Mouse (Mus musculus): ENCODE data around the gene G6pc2. TPM values are rescaled to one million over a fixed set of nuclear protein-coding genes. Genes with fewer than 3 reads are reported as not detected.

G6pc2 gene
- total RNA-seq, 2 experiments from 2014 or later: not detected

DNA sequence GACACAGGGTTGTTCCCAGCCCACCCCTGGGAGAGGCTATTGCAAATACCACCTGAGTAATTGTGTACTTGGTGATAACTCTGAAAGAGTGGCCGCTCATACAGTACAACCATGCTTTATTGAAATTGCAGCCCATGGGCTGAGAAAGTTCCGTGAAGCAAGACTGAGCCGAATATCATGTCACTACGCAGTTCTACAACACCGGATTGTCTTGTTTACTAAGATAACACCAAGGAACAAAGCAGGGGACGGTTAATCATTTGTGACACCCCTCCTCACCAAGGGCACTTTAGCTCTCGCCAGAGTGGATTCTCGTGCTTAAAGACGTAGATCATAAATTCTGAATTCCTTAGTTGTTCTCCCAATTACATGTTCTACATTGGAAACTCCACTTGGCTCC, 28.4 kb downstream of the G6pc2 start:
- DNase-seq: no peak

DNA sequence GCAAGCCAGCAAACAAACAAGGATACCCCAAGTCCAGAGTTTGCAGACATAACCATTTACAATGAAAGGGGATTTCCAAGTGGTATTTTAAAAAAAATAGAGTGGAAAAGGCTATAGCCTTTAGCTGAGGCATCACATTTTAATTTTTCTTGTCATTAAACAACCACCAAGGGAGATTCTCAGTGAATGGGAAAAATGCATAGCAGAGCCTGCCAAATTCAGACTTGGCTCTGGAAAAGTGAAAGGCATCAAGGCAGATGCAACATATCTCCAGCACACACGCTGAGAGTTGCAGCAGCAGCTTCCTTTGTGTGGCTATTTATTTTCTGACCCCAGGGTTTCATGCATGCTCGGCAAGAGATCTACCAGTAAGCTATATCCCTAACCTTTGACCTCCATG, 34.1 kb downstream of the G6pc2 start:
- no peak for DNase-seq

DNA sequence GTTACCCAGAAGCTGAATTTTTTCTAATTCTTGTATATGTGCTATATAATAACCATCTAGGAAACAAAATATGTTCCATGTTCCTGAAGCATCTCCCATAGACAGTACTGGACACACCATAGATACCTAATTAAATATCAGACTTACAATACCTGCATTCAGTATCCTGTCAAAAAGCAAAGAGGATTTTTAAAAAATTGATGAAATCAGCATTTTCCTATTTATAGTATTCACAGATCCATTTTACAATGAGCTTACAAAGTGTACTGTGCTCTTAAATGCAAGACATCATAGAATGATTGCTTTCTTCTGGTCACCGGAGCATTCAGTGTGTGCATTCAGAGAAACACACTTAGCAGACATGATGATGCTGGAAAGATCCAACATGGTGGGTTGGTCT, 36.2 kb downstream of the G6pc2 start:
- no peak for DNase-seq

DNA sequence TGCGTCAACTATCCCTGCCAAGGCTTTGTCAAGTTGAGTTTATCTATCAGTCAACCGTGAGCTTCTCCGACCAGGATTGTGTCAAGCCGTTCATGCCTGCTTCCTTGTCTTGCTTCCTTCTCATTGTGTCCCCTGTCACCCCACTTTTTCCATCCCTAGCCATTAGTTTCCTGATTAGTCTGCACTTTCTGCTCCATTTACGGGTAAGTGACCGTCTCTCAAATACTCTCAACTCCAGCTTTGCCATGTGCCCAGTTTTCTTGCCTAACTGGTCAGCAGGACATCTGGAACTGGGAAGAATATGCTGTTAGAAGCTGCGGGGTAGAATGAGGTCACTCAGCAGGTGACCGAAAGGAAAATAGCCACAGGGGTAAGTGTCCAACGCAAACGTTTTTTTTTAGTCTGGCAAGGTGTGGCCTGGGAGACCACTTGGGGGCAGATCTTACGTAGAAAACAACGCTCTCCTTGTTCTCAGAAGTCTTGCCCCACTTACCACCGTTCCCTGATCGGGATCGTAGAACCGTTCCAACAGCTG, 37.4 kb downstream of the G6pc2 start:
- no peak for DNase-seq

DNA sequence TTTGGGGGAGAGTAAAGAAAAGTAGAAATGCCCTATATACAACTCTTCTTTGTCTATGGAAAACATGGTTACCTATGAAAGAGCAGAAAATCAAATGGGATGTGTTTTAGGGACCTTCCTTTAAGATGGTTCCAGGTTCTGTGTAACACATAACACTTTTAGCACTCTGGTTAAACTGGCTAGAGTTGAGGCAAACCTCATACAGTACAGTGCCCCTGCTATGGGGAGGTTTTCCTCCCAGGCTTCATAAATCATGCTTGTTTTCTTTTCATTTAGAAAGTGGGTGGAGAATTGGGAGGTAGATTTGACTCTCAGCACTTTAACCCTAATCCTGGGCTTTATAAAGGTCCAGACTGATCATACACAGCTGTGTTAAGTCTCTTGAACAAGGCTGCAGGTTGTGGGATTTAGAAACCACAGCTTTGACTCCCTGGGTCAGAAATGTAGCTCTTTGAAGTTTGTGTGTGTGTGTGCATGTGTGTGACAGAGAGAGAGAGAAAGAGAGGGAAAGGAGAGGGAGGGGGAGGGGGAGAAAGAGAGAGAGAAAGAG, 53.3 kb downstream of the G6pc2 start:
- DNase-seq: no peak

DNA sequence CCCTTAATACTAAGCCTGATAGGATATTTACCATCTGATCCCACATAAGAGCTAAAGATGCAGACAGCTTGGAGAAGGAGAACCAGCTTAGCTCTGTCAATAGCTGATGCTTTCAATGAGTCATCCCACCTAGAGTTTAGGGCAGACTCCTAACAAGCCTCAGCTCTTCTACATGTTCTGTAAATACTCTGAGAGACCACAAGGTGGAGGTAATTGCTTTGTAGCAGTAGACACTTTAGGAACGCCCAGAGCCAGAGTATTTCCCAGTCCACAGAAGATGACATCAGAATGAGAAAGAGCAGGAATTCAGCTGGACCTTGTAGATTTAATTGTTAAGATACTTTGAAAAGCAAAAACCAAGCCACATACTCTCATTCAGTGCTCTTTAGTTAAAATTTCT, 65.0 kb downstream of the G6pc2 start:
- peak; percentile 7 for DNase-seq

Other genes starting within 250 kb of the G6pc2 start
- 10 to 100 TPM; 11.0 to 13.0 TPM for gene Nostrin, start 75.3 kb upstream of the G6pc2 start, total RNA-seq (2021)
- 10 to 100 TPM; 50.1 to 52.5 TPM for gene Spc25, start 4.9 kb upstream of the G6pc2 start, total RNA-seq (2021)
- not detected for gene Abcb11, start 131.5 kb downstream of the G6pc2 start, total RNA-seq (2021)
- gene Dhrs9, start 169.4 kb downstream of the G6pc2 start, total RNA-seq (2021): under 1 TPM; 0.16 to 0.17 TPM